Mouse (Mus musculus) CH12.LX (cell line): Measurements from ENCODE around the gene Ptgr2. TPM values are rescaled to one million over a fixed set of nuclear protein-coding genes. Genes with fewer than 3 reads are reported as not detected.

Experiments used
- DNase-seq: peaks from one replicate; pipeline ENCODE4 v3.0.0-alpha.2; 2013; ENCODE audit errors: extremely low read depth
- H3K27ac ChIP-seq: 2 replicates; pipeline ENCODE4 v1.5.1; 2012; ENCODE audit warnings: low read depth, mild to moderate bottlenecking, control low read depth, moderate library complexity; ENCODE audit not compliant: insufficient read depth
- H3K27me3 ChIP-seq: replicated peaks from 2 replicates; pipeline ENCODE3; 2012; ENCODE audit warnings: inconsistent platforms
- H3K36me3 ChIP-seq, 2 experiments: replicated peaks in 1 of 2; 2 replicates each; pipeline versions ENCODE3 to v1.6.1; 2012; ENCODE audit warnings: inconsistent platforms in 1 of 2, low read length in 1 of 2, mild to moderate bottlenecking in 1 of 2, mixed read lengths in 1 of 2, moderate library complexity in 1 of 2; ENCODE audit not compliant: control insufficient read depth in 1 of 2, insufficient read depth in 1 of 2
- H3K4me1 ChIP-seq, 2 experiments: 2 replicates each; pipeline ENCODE4 v1.6.1; 2012; ENCODE audit warnings: inconsistent platforms in 1 of 2, moderate library complexity in 1 of 2; ENCODE audit not compliant: insufficient read depth in 2 of 2, control insufficient read depth in 1 of 2
- H3K4me2 ChIP-seq: 2 replicates; pipeline ENCODE4 v1.6.1; 2012; ENCODE audit warnings: low read depth, mild to moderate bottlenecking, control low read depth; ENCODE audit not compliant: poor library complexity, insufficient read depth, severe bottlenecking
- H3K4me3 ChIP-seq, 3 experiments: fragments of 150-350 bp in 1 of 3; sonication (generic) in 1 of 3; replicated peaks in 1 of 3; 2 replicates each; pipeline versions ENCODE3 to v1.5.1; 2011 to 2012; ENCODE audit warnings: low read depth in 2 of 3, low read length in 2 of 3, mild to moderate bottlenecking in 2 of 3, moderate library complexity in 2 of 3, control low read depth in 1 of 3, improper control_type of control experiment in 1 of 3, inconsistent platforms in 1 of 3, mixed read lengths in 1 of 3; ENCODE audit not compliant: poor library complexity in 1 of 3
- H3K79me2 ChIP-seq: replicated peaks from 2 replicates; pipeline ENCODE4 v1.6.1; 2012; ENCODE audit warnings: mild to moderate bottlenecking, moderate library complexity; ENCODE audit not compliant: control insufficient read depth, poor library complexity, insufficient read depth, severe bottlenecking; ENCODE audit errors: extremely low read depth
- H3K9ac ChIP-seq: 2 replicates; pipeline ENCODE4 v1.6.1; 2012; ENCODE audit warnings: low read depth, mild to moderate bottlenecking, control low read depth, moderate library complexity; ENCODE audit not compliant: insufficient read depth
- H3K9me3 ChIP-seq: replicated peaks from 2 replicates; pipeline ENCODE3; 2012; ENCODE audit warnings: low read length, inconsistent platforms, mixed read lengths
- BHLHE40 ChIP-seq: IDR thresholded peaks from 2 replicates; pipeline ENCODE4 v1.6.1; 2011; ENCODE audit warnings: mild to moderate bottlenecking, low read depth, low read length, improper control_type of control experiment
- CHD1 ChIP-seq: IDR thresholded peaks from 2 replicates; pipeline ENCODE4 v1.6.1; 2012; ENCODE audit warnings: low read depth, low read length, improper control_type of control experiment, inconsistent platforms
- CTCF ChIP-seq, 2 experiments: IDR thresholded peaks in 1 of 2; conservative IDR thresholded peaks in 1 of 2; 2 replicates each; pipeline ENCODE4 v1.5.1; 2011 to 2012; ENCODE audit warnings: low read depth in 2 of 2, low read length in 2 of 2, improper control_type of control experiment in 1 of 2, inconsistent platforms in 1 of 2, mild to moderate bottlenecking in 1 of 2, moderate library complexity in 1 of 2
- E2F4 ChIP-seq: IDR thresholded peaks from 2 replicates; pipeline ENCODE4 v1.6.1; 2011; ENCODE audit warnings: low read depth, low read length, improper control_type of control experiment; ENCODE audit not compliant: insufficient replicate concordance
- ELF1 ChIP-seq: IDR thresholded peaks from 2 replicates; pipeline ENCODE4 v1.6.1; 2014; ENCODE audit warnings: low read depth, mild to moderate bottlenecking, inconsistent platforms, low read length, improper control_type of control experiment
- EP300 ChIP-seq: IDR thresholded peaks from 2 replicates; pipeline ENCODE4 v1.6.1; 2011; ENCODE audit warnings: low read length, improper control_type of control experiment
- ETS1 ChIP-seq: conservative IDR thresholded peaks from 2 replicates; pipeline ENCODE4 v1.6.1; 2012; ENCODE audit warnings: low read depth, mild to moderate bottlenecking, inconsistent platforms, low read length, improper control_type of control experiment, moderate library complexity
- GABPA ChIP-seq: IDR thresholded peaks from 2 replicates; pipeline ENCODE4 v1.6.1; 2012; ENCODE audit warnings: low read depth, low read length, improper control_type of control experiment, inconsistent platforms; ENCODE audit not compliant: insufficient replicate concordance
- HCFC1 ChIP-seq: IDR thresholded peaks from 2 replicates; pipeline ENCODE4 v1.6.1; 2012; ENCODE audit warnings: low read depth, mild to moderate bottlenecking, inconsistent platforms, low read length, improper control_type of control experiment
- IRF4 ChIP-seq: IDR thresholded peaks from 2 replicates; pipeline ENCODE4 v1.6.1; 2014; ENCODE audit warnings: low read depth, mild to moderate bottlenecking, inconsistent platforms, low read length, improper control_type of control experiment
- JUN ChIP-seq: IDR thresholded peaks from 2 replicates; pipeline ENCODE4 v1.6.1; 2011; ENCODE audit warnings: low read depth, mild to moderate bottlenecking, low read length, improper control_type of control experiment, moderate library complexity; ENCODE audit not compliant: insufficient read depth
- JUND ChIP-seq: conservative IDR thresholded peaks from 2 replicates; pipeline ENCODE4 v1.6.1; 2011; ENCODE audit warnings: low read depth, low read length, improper control_type of control experiment
- KAT2A ChIP-seq: IDR thresholded peaks from 2 replicates; pipeline ENCODE4 v1.6.1; 2012; ENCODE audit warnings: low read length, improper control_type of control experiment, inconsistent platforms; ENCODE audit not compliant: insufficient replicate concordance
- MAX ChIP-seq: IDR thresholded peaks from 2 replicates; pipeline ENCODE4 v1.6.1; 2011; ENCODE audit warnings: low read length, improper control_type of control experiment
- MXI1 ChIP-seq: IDR thresholded peaks from 2 replicates; pipeline ENCODE4 v1.6.1; 2011; ENCODE audit warnings: mild to moderate bottlenecking, low read depth, low read length, improper control_type of control experiment
- NELFE ChIP-seq: IDR thresholded peaks from 2 replicates; pipeline ENCODE4 v1.6.1; 2011; ENCODE audit warnings: low read depth, low read length, improper control_type of control experiment
- NRF1 ChIP-seq: IDR thresholded peaks from 2 replicates; pipeline ENCODE4 v1.6.1; 2014; ENCODE audit warnings: low read depth, mild to moderate bottlenecking, inconsistent platforms, low read length, improper control_type of control experiment, moderate library complexity
- POLR2A ChIP-seq: IDR thresholded peaks from 2 replicates; pipeline ENCODE4 v1.6.1; 2011; ENCODE audit warnings: low read depth, mild to moderate bottlenecking, improper control_type of control experiment, low read length
- POLR2AphosphoS2 ChIP-seq: IDR thresholded peaks from 2 replicates; pipeline ENCODE4 v1.6.1; 2011; ENCODE audit warnings: low read depth, low read length, improper control_type of control experiment
- RAD21 ChIP-seq: IDR thresholded peaks from 2 replicates; pipeline ENCODE4 v1.6.1; 2011; ENCODE audit warnings: low read depth, mild to moderate bottlenecking, low read length, improper control_type of control experiment, moderate library complexity
- SMC3 ChIP-seq: IDR thresholded peaks from 2 replicates; pipeline ENCODE4 v1.6.1; 2011; ENCODE audit warnings: low read depth, low read length, improper control_type of control experiment
- TCF12 ChIP-seq: IDR thresholded peaks from 2 replicates; pipeline ENCODE4 v1.6.1; 2014; ENCODE audit warnings: low read depth, mild to moderate bottlenecking, inconsistent platforms, low read length, improper control_type of control experiment
- USF1 ChIP-seq: IDR thresholded peaks from 2 replicates; pipeline ENCODE4 v1.6.1; 2014; ENCODE audit warnings: low read depth, mild to moderate bottlenecking, inconsistent platforms, low read length, improper control_type of control experiment
- dilution Hi-C: fragments of 300-500 bp; cut with MboI; formaldehyde crosslinking; loops from 2 replicates; pipeline ENCODE4 v1.14.3; 2020; ENCODE audit warnings: low sequenced_read_pairs; ENCODE audit not compliant: extremely low pct_unique_long_range_greater_than_20kb, extremely low pct_ligation_motif_present
- in situ Hi-C: fragments of 300-500 bp; cut with MboI; formaldehyde crosslinking; loops from 3 replicates; pipeline ENCODE4 v1.14.3; 2019; ENCODE audit warnings: low sequenced_read_pairs, low pct_ligation_motif_present, low pct_unique_long_range_greater_than_20kb, mixed read lengths
- polyA plus RNA-seq: library from polyadenylated mRNA; unstranded; fragments of >175 nt; gene quantifications from 2 replicates; pipeline ENCODE4 v1.2.1, GENCODE M21; 2012; ENCODE audit warnings: low read depth; ENCODE audit not compliant: insufficient read length
- total RNA-seq, 2 experiments: library from RNA; depleted of rRNA; stranded (reverse); fragments of 300-350 nt in 1 of 2; fragments of >200 nt in 1 of 2; gene quantifications; 2 replicates each; pipeline ENCODE4 v1.2.3; 2012 to 2014

Ptgr2 gene
- total and polyA plus RNA-seq, 3 experiments, result 46.0 to 47.1 (median 47.1) TPM

DNA sequence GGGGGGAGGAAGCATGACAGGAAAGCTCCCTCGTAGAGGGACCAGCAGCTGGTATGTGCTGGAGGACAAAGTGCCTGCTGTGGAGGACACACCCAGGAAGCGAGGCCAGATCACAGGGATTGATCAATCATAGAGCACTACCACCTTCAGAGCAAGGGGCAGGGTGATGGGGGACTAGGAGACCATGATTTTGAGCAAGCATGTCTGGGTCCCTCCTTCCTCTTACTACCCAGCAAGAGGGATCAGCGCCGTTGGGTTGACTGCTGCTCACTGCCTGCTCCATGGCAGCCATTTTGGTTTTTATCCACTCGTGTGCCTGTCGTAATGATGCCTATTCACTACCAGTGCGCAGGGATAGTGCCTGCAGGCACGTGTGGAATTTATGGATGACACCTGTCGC lies 79.3 kb downstream of the Ptgr2 start:
- no peak overlapping the region for H3K4me3 ChIP-seq
- no peak overlapping the region for H3K4me2 ChIP-seq
- TF ChIP-seq CHD1 (no peak), NRF1 (no peak), POLR2AphosphoS2 (no peak), KAT2A (no peak), USF1 (no peak)
- TF ChIP-seq, all 38 proteins: peak for 0

DNA sequence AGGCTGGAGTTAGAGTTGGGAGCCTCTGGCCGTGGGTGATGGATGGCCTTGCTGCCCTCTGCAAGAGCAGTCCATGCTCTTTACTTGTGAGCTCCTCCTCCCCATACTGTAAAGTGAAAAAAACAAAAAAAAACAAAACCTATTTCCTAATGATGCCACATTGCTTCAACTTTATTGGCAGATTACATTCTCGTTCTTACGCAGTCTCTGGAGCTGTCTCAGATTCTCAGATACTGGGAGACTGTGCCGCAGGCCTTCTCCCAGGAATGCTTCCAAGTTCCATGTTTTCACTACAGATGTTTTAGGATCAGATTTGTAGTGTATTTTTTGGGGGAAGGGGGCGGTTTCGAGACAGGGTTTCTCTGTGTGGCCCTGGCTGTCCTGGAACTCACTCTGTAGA lies 80.1 kb downstream of the Ptgr2 start:
- no peaks in the 10 kb centered on the region for H3K9me3 ChIP-seq
- no peak for DNase-seq
- H3K79me2 ChIP-seq, result peaks cover 21% of the 10 kb centered on the region
- H3K36me3 ChIP-seq, result peaks cover 20 to 41% of the 10 kb centered on the region in 2 experiments
- H3K27ac ChIP-seq, result no peak overlapping the region
- TF ChIP-seq SMC3 (no peak), BHLHE40 (no peak), RAD21 (no peak), E2F4 (no peak), JUND (no peak), MAX (no peak), MXI1 (no peak), HCFC1 (no peak), EP300 (no peak), TCF12 (no peak), NELFE (no peak), ELF1 (no peak), IRF4 (no peak), GABPA (no peak), POLR2A (no peak), JUN (no peak), POLR2AphosphoS2 (no peak), USF1 (no peak), CTCF (conservative IDR thresholded peaks at IDR 0.05 in 1 of 2, IDR thresholded peaks at IDR 0.05 in 1 of 2; ENCODE audit: low read depth in 2 of 2, low read length in 2 of 2) (no peak), ETS1 (no peak)
- peaks cover 4 to 26% of the 10 kb centered on the region in 2 experiments; a peak in 3 of 4 replicates for H3K4me1 ChIP-seq
- no peaks in the 10 kb centered on the region for H3K27me3 ChIP-seq
- no peak overlapping the region for H3K4me3 ChIP-seq
- no peak overlapping the region for H3K4me2 ChIP-seq
- H3K9ac ChIP-seq, result no peak overlapping the region
- in situ Hi-C loops (no loop called here), dilution Hi-C loops (no loop called here)

More for the DNA sequence above, 79.3 kb downstream of the Ptgr2 start:
- Histone ChIP-seq H3K9ac (no peak overlapping the region), H3K79me2 (peaks cover 21% of the 10 kb centered on the region), H3K27me3 (no peaks in the 10 kb centered on the region), H3K9me3 (no peaks in the 10 kb centered on the region), H3K27ac (no peak overlapping the region), H3K4me1 (peaks cover 4 to 26% of the 10 kb centered on the region in 2 experiments; a peak in 3 of 4 replicates), H3K36me3 (peaks cover 14 to 33% of the 10 kb centered on the region in 2 experiments)
- dilution Hi-C loops (no loop called here), in situ Hi-C loops (no loop called here)
- DNase-seq, result no peak

Other genes with a start within 250 kb of the Ptgr2 start
- not detected in 2 replicates for gene Acot4, start 246.9 kb upstream of the Ptgr2 start, total RNA-seq (2012; rRNA removed)
- gene Acot4, start 246.9 kb upstream of the Ptgr2 start, total RNA-seq (2014; rRNA removed), result not detected in 2 replicates
- gene Acot4, start 246.9 kb upstream of the Ptgr2 start, polyA plus RNA-seq, result not detected in 2 replicates
- gene Gm49366, start 246.3 kb upstream of the Ptgr2 start, total RNA-seq (2012; rRNA removed), result not detected in 2 replicates
- not detected in 2 replicates for gene Gm49366, start 246.3 kb upstream of the Ptgr2 start, total RNA-seq (2014; rRNA removed)
- gene Gm49366, start 246.3 kb upstream of the Ptgr2 start, polyA plus RNA-seq, result not detected in 2 replicates
- not detected in 2 replicates for gene Acot3, start 233.1 kb upstream of the Ptgr2 start, total RNA-seq (2012; rRNA removed)
- gene Acot3, start 233.1 kb upstream of the Ptgr2 start, total RNA-seq (2014; rRNA removed), result not detected in 2 replicates
- not detected in 2 replicates for gene Acot3, start 233.1 kb upstream of the Ptgr2 start, polyA plus RNA-seq
- gene Acot5, start 215.9 kb upstream of the Ptgr2 start, total RNA-seq (2012; rRNA removed), result not detected in 2 replicates
- not detected in 2 replicates for gene Acot5, start 215.9 kb upstream of the Ptgr2 start, total RNA-seq (2014; rRNA removed)
- gene Acot5, start 215.9 kb upstream of the Ptgr2 start, polyA plus RNA-seq, result not detected in 2 replicates
- 0.04 TPM in 1 of 2 replicates, not detected in the other for gene Acot6, start 184.6 kb upstream of the Ptgr2 start, total RNA-seq (2012; rRNA removed)
- 0.08 and 0.11 TPM in 2 replicates for gene Acot6, start 184.6 kb upstream of the Ptgr2 start, total RNA-seq (2014; rRNA removed)
- gene Acot6, start 184.6 kb upstream of the Ptgr2 start, polyA plus RNA-seq, result not detected in 2 replicates
- 1.4 and 1.6 TPM in 2 replicates for gene Dnal1, start 170.9 kb upstream of the Ptgr2 start, total RNA-seq (2012; rRNA removed)
- 0.84 and 1.7 TPM in 2 replicates for gene Dnal1, start 170.9 kb upstream of the Ptgr2 start, total RNA-seq (2014; rRNA removed)
- gene Dnal1, start 170.9 kb upstream of the Ptgr2 start, polyA plus RNA-seq, result 2.1 and 2.9 TPM in 2 replicates
- gene Pnma1, start 136.7 kb upstream of the Ptgr2 start, total RNA-seq (2012; rRNA removed), result 0.13 and 0.21 TPM in 2 replicates
- gene Pnma1, start 136.7 kb upstream of the Ptgr2 start, total RNA-seq (2014; rRNA removed), result not detected in 2 replicates
- 0.30 TPM in 2 replicates for gene Pnma1, start 136.7 kb upstream of the Ptgr2 start, polyA plus RNA-seq
- 5.6 TPM in 2 replicates for gene Elmsan1, start 66.4 kb upstream of the Ptgr2 start, total RNA-seq (2012; rRNA removed)
- gene Elmsan1, start 66.4 kb upstream of the Ptgr2 start, total RNA-seq (2014; rRNA removed), result 2.0 and 2.2 TPM in 2 replicates
- 12.4 and 14.3 TPM in 2 replicates for gene Elmsan1, start 66.4 kb upstream of the Ptgr2 start, polyA plus RNA-seq
- gene Zfp410, start 31.6 kb downstream of the Ptgr2 start, total RNA-seq (2012; rRNA removed), result 33.5 and 42.8 TPM in 2 replicates
- gene Zfp410, start 31.6 kb downstream of the Ptgr2 start, total RNA-seq (2014; rRNA removed), result 53.7 and 57.4 TPM in 2 replicates
- 42.4 and 42.9 TPM in 2 replicates for gene Zfp410, start 31.6 kb downstream of the Ptgr2 start, polyA plus RNA-seq
- gene Coq6, start 76.4 kb downstream of the Ptgr2 start, total RNA-seq (2012; rRNA removed), result 35.0 and 37.8 TPM in 2 replicates
- 31.9 and 37.9 TPM in 2 replicates for gene Coq6, start 76.4 kb downstream of the Ptgr2 start, total RNA-seq (2014; rRNA removed)
- gene Coq6, start 76.4 kb downstream of the Ptgr2 start, polyA plus RNA-seq, result 23.6 and 35.5 TPM in 2 replicates
- gene Fam161b, start 76.6 kb downstream of the Ptgr2 start, total RNA-seq (2012; rRNA removed), result 0.98 and 1.0 TPM in 2 replicates
- 0.38 and 0.87 TPM in 2 replicates for gene Fam161b, start 76.6 kb downstream of the Ptgr2 start, total RNA-seq (2014; rRNA removed)
- 0.80 and 1.00 TPM in 2 replicates for gene Fam161b, start 76.6 kb downstream of the Ptgr2 start, polyA plus RNA-seq
- 5.2 and 5.7 TPM in 2 replicates for gene Entpd5, start 123.8 kb downstream of the Ptgr2 start, total RNA-seq (2012; rRNA removed)
- gene Entpd5, start 123.8 kb downstream of the Ptgr2 start, total RNA-seq (2014; rRNA removed), result 5.3 and 5.8 TPM in 2 replicates
- 4.2 and 6.0 TPM in 2 replicates for gene Entpd5, start 123.8 kb downstream of the Ptgr2 start, polyA plus RNA-seq
- 0.29 and 0.34 TPM in 2 replicates for gene Bbof1, start 123.8 kb downstream of the Ptgr2 start, total RNA-seq (2012; rRNA removed)
- gene Bbof1, start 123.8 kb downstream of the Ptgr2 start, total RNA-seq (2014; rRNA removed), result 0.24 and 0.46 TPM in 2 replicates
- gene Bbof1, start 123.8 kb downstream of the Ptgr2 start, polyA plus RNA-seq, result 0.20 and 0.41 TPM in 2 replicates
- 14.6 and 17.9 TPM in 2 replicates for gene Rnf113a2, start 132.0 kb downstream of the Ptgr2 start, total RNA-seq (2012; rRNA removed)
- 16.3 and 19.7 TPM in 2 replicates for gene Rnf113a2, start 132.0 kb downstream of the Ptgr2 start, total RNA-seq (2014; rRNA removed)
- 13.6 and 19.5 TPM in 2 replicates for gene Rnf113a2, start 132.0 kb downstream of the Ptgr2 start, polyA plus RNA-seq
- gene Aldh6a1, start 165.8 kb downstream of the Ptgr2 start, total RNA-seq (2012; rRNA removed), result 2.1 and 2.2 TPM in 2 replicates
- gene Aldh6a1, start 165.8 kb downstream of the Ptgr2 start, total RNA-seq (2014; rRNA removed), result 4.2 and 4.6 TPM in 2 replicates
- 1.6 and 1.9 TPM in 2 replicates for gene Aldh6a1, start 165.8 kb downstream of the Ptgr2 start, polyA plus RNA-seq
- gene Lin52, start 166.2 kb downstream of the Ptgr2 start, total RNA-seq (2012; rRNA removed), result 5.9 and 6.8 TPM in 2 replicates
- gene Lin52, start 166.2 kb downstream of the Ptgr2 start, total RNA-seq (2014; rRNA removed), result 16.2 and 17.0 TPM in 2 replicates
- 8.7 and 10.5 TPM in 2 replicates for gene Lin52, start 166.2 kb downstream of the Ptgr2 start, polyA plus RNA-seq